Mouse (Mus musculus): ENCODE results near the gene Ndufa7. TPM values are rescaled to one million over a fixed set of nuclear protein-coding genes. Genes with fewer than 3 reads are reported as not detected.
"Not testable (repeated sequence)": the region's sequence is repeated elsewhere in the genome, so short reads cannot be mapped to it uniquely, and the experiment has no call there.

The Ndufa7 gene
- polyA plus RNA-seq, 1 experiment from 2014 or later, result 620 TPM

- peak overlapping the region; percentile 78 for H3K9ac ChIP-seq (ENCODE audit: low read depth, low read length)
- WGBS, result under 1% methylated on average over 88 of the region's 89 CpGs
- peak overlapping the region; percentile 51 for H3K4me3 ChIP-seq (replicated peaks; ENCODE audit: low read depth, low read length)
- no peaks in the 10 kb centered on the region for H3K27me3 ChIP-seq (ENCODE audit: insufficient read depth, low read length)
- H3K4me1 ChIP-seq (replicated peaks; ENCODE audit: insufficient read depth, low read length), result peaks cover 11% of the 10 kb centered on the region; the same call in 1 of the 2 replicates
- peaks cover 20% of the 10 kb centered on the region for H3K36me3 ChIP-seq (ENCODE audit: insufficient read depth, low read length)
- H3K9me3 ChIP-seq (replicated peaks; ENCODE audit: low read length), result no peaks in the 10 kb centered on the region
- peak overlapping the region; percentile 92 for H3K4me2 ChIP-seq (ENCODE audit: low read length)
- peak; percentile 95 for ATAC-seq (replicated peaks; ENCODE audit: low FRiP score, low read depth)
- peak; percentile 96 for DNase-seq (ENCODE audit: low spot score)
- H3K27ac ChIP-seq, result peak overlapping the region; percentile 93
- TF ChIP-seq CTCF (IDR thresholded peaks at IDR 0.05; ENCODE audit: low read depth), result no peak
These were observed 7.0 kb upstream of the Ndufa7 start for GRCm38 (mm10) chr17:33817184-33817968.

- DNase-seq (ENCODE audit: low spot score), result peak; percentile 37
- Histone ChIP-seq H3K9ac (ENCODE audit: low read depth, low read length) (peak overlapping the region; percentile 78), H3K4me2 (ENCODE audit: low read length) (peak overlapping the region; percentile 92), H3K36me3 (ENCODE audit: insufficient read depth, low read length) (peaks cover 20% of the 10 kb centered on the region), H3K27me3 (ENCODE audit: insufficient read depth, low read length) (no peaks in the 10 kb centered on the region), H3K4me1 (replicated peaks; ENCODE audit: insufficient read depth, low read length) (peaks cover 4% of the 10 kb centered on the region; the same call in 1 of the 2 replicates), H3K9me3 (replicated peaks; ENCODE audit: low read length) (no peaks in the 10 kb centered on the region), H3K4me3 (replicated peaks; ENCODE audit: low read depth, low read length) (peak overlapping the region; percentile 51), H3K27ac (peak overlapping the region; percentile 93)
- peak; percentile 53 for ATAC-seq (replicated peaks; ENCODE audit: low FRiP score, low read depth)
- no peak for TF ChIP-seq CTCF (IDR thresholded peaks at IDR 0.05; ENCODE audit: low read depth)
- WGBS, result 12% methylated on average over 33 of the region's 33 CpGs
These were observed 6.3 kb upstream of the Ndufa7 start for GRCm38 (mm10) chr17:33817969-33818643.

- Histone ChIP-seq H3K27me3 (ENCODE audit: insufficient read depth, low read length) (no peaks in the 10 kb centered on the region), H3K4me3 (replicated peaks; ENCODE audit: low read depth, low read length) (no peak overlapping the region), H3K4me2 (ENCODE audit: low read length) (no peak overlapping the region), H3K4me1 (replicated peaks; ENCODE audit: insufficient read depth, low read length) (peaks cover 18% of the 10 kb centered on the region), H3K9ac (ENCODE audit: low read depth, low read length) (0 out of 2 replicates have a peak overlapping the region, but pooled peaks have one; percentile 24), H3K27ac (no peak overlapping the region), H3K9me3 (replicated peaks; ENCODE audit: low read length) (no peaks in the 10 kb centered on the region), H3K36me3 (ENCODE audit: insufficient read depth, low read length) (peaks cover 20% of the 10 kb centered on the region)
- DNase-seq (ENCODE audit: low spot score) (peak; percentile 47), ATAC-seq (replicated peaks; ENCODE audit: low FRiP score, low read depth) (no peak)
- WGBS, result 82% methylated on average over 1 of the region's 1 CpGs
- TF ChIP-seq CTCF (IDR thresholded peaks at IDR 0.05; ENCODE audit: low read depth), result peak; percentile 49; the same call in 1 of the 2 replicates
These were observed 1.9 kb upstream of the Ndufa7 start for GRCm38 (mm10) chr17:33822436-33822959.

GRCm38 (mm10) chr17:33823171-33823570, 1.2 kb upstream of the Ndufa7 start:
- H3K9ac ChIP-seq (ENCODE audit: low read depth, low read length), result peak overlapping the region; percentile 74
- not testable (repeated sequence) for H3K9me3 ChIP-seq (replicated peaks; ENCODE audit: low read length); DNase-seq (ENCODE audit: low spot score); H3K27ac ChIP-seq; H3K27me3 ChIP-seq (ENCODE audit: insufficient read depth, low read length); ATAC-seq (replicated peaks; ENCODE audit: low FRiP score, low read depth)
- 74% methylated on average over 8 of the region's 8 CpGs for WGBS
- peaks cover 18% of the 10 kb centered on the region for H3K4me1 ChIP-seq (replicated peaks; ENCODE audit: insufficient read depth, low read length)
- H3K4me2 ChIP-seq (ENCODE audit: low read length), result peak overlapping the region; percentile 89
- H3K4me3 ChIP-seq (replicated peaks; ENCODE audit: low read depth, low read length), result peak overlapping the region; percentile 59
- peaks cover 23% of the 10 kb centered on the region for H3K36me3 ChIP-seq (ENCODE audit: insufficient read depth, low read length)

DNA sequence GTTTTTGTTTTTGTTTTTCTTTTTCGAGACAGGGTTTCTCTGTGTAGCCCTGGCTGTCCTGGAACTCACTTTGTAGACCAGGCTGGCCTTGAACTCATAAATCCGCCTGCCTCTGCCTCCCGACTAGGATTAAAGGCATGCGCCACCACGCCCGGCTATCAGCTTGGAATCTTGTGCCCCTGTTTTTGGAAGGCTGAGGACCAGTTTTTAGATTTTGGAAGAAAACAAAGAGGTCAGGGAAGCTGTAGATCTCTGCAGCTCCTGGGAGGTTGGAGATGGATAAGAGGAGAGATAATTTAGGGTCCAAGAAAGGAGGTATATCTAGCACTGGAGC, 592 bp downstream of the Ndufa7 start:
- Histone ChIP-seq H3K4me2 (ENCODE audit: low read length) (peak overlapping the region; percentile 74), H3K9ac (ENCODE audit: low read depth, low read length) (peak overlapping the region; percentile 70), H3K27ac (peak overlapping the region; percentile 85), H3K36me3 (ENCODE audit: insufficient read depth, low read length) (peaks cover 23% of the 10 kb centered on the region), H3K4me1 (replicated peaks; ENCODE audit: insufficient read depth, low read length) (peaks cover 22% of the 10 kb centered on the region), H3K4me3 (replicated peaks; ENCODE audit: low read depth, low read length) (peak overlapping the region; percentile 59)
- H3K9me3 ChIP-seq (replicated peaks; ENCODE audit: low read length); H3K27me3 ChIP-seq (ENCODE audit: insufficient read depth, low read length); ATAC-seq (replicated peaks; ENCODE audit: low FRiP score, low read depth); DNase-seq (ENCODE audit: low spot score): not testable (repeated sequence)
- 2% methylated on average over 6 of the region's 6 CpGs for WGBS

- WGBS, result 79% methylated on average over 8 of the region's 8 CpGs
- Histone ChIP-seq H3K4me2 (ENCODE audit: low read length) (peak overlapping the region; percentile 74), H3K4me3 (replicated peaks; ENCODE audit: low read depth, low read length) (peak overlapping the region; percentile 59; the same call in 1 of the 2 replicates), H3K9me3 (replicated peaks; ENCODE audit: low read length) (no peaks in the 10 kb centered on the region), H3K27me3 (ENCODE audit: insufficient read depth, low read length) (no peaks in the 10 kb centered on the region), H3K36me3 (ENCODE audit: insufficient read depth, low read length) (peaks cover 25% of the 10 kb centered on the region), H3K27ac (peak overlapping the region; percentile 85; the same call in 1 of the 2 replicates), H3K4me1 (replicated peaks; ENCODE audit: insufficient read depth, low read length) (peaks cover 22% of the 10 kb centered on the region), H3K9ac (ENCODE audit: low read depth, low read length) (peak overlapping the region; percentile 70; the same call in 1 of the 2 replicates)
- no peak for TF ChIP-seq CTCF (IDR thresholded peaks at IDR 0.05; ENCODE audit: low read depth)
- DNase-seq (ENCODE audit: low spot score), result no peak
- no peak for ATAC-seq (replicated peaks; ENCODE audit: low FRiP score, low read depth)
These were observed 1.1 kb downstream of the Ndufa7 start for GRCm38 (mm10) chr17:33825462-33825861.
